Mouse (Mus musculus) lung, adult 18-20 months (tissue): ENCODE measurements around the gene Vps4b.
"Not testable (repeated sequence)": the region's sequence is repeated elsewhere in the genome, so short reads cannot be mapped to it uniquely, and the experiment has no call there.

ENCODE experiments used
- DNase-seq, 2 experiments: peaks; one replicate each; pipeline ENCODE4 v3.0.0; 2022; ENCODE audit warnings: mixed read lengths in 2 of 2

Vps4b gene

GRCm38 (mm10) chr1:106750656-106751055 lies 45.9 kb downstream of the Vps4b start:
- DNase-seq, result no peak

GRCm38 (mm10) chr1:106748555-106749315 lies 47.8 kb downstream of the Vps4b start:
- DNase-seq, result no peak

- DNase-seq, result no peak
These were observed 53.5 kb downstream of the Vps4b start for GRCm38 (mm10) chr1:106742980-106743379.

GRCm38 (mm10) chr1:106740735-106741134 lies 55.8 kb downstream of the Vps4b start:
- no peak for DNase-seq

- no peak for DNase-seq
These were observed 56.7 kb downstream of the Vps4b start for GRCm38 (mm10) chr1:106739810-106740209.

- DNase-seq, result no peak
These were observed 58.4 kb downstream of the Vps4b start for GRCm38 (mm10) chr1:106738092-106738491.

GRCm38 (mm10) chr1:106736211-106736610 lies 60.3 kb downstream of the Vps4b start:
- no peak for DNase-seq

GRCm38 (mm10) chr1:106735586-106735985 lies 60.9 kb downstream of the Vps4b start:
- peak in 1 of 2 experiments; percentile 27 for DNase-seq

- no peak for DNase-seq
These were observed 74.5 kb downstream of the Vps4b start for GRCm38 (mm10) chr1:106722061-106722460.

GRCm38 (mm10) chr1:106717736-106718135 lies 78.8 kb downstream of the Vps4b start:
- DNase-seq, result not testable (repeated sequence)

GRCm38 (mm10) chr1:106717071-106717601 lies 79.4 kb downstream of the Vps4b start:
- DNase-seq, result peak; percentile 59 to 70

GRCm38 (mm10) chr1:106716141-106716540 lies 80.4 kb downstream of the Vps4b start:
- DNase-seq, result no peak

- no peak for DNase-seq
These were observed 81.1 kb downstream of the Vps4b start for GRCm38 (mm10) chr1:106715111-106716083.

- no peak for DNase-seq
These were observed 82.0 kb downstream of the Vps4b start for GRCm38 (mm10) chr1:106714530-106714981.
